24 mouse cellular contexts compared by ENCODE assay signal in genomic region chr8:47996712-47997111, GRCm38 (mm10).
"Had no signal": no experiment of that assay in that cellular context is flagged by ENCODE, and none has a peak within 500 bp of the region (broad histone marks: within the 10 kb centered on the region; RNA-seq: fewer than 3 reads in every experiment).

No protein-coding gene starts in this region.

- H3K4me1 ChIP-seq: hindbrain, embryonic 15.5 days; liver, embryonic 15.5 days had no signal

- H3K27ac ChIP-seq: heart, adult 2 months; heart, embryonic 13.5 days; heart, embryonic 15.5 days; hindbrain, embryonic 13.5 days; hindbrain, embryonic 15.5 days; hindbrain, postnatal 0 days; kidney, embryonic 15.5 days; left cerebral cortex, adult 2 months; limb, embryonic 10.5 days; limb, embryonic 12.5 days; liver, embryonic 13.5 days; liver, embryonic 15.5 days had no signal

- H3K4me3 ChIP-seq: heart, adult 2 months; heart, embryonic 13.5 days; heart, embryonic 15.5 days; hindbrain, embryonic 13.5 days; hindbrain, embryonic 15.5 days; kidney, embryonic 15.5 days; left cerebral cortex, adult 2 months; limb, embryonic 10.5 days; limb, embryonic 12.5 days; liver, embryonic 13.5 days; liver, embryonic 15.5 days had no signal

- H3K9me3 ChIP-seq: heart, embryonic 13.5 days; heart, embryonic 15.5 days; hindbrain, embryonic 13.5 days; hindbrain, embryonic 15.5 days; kidney, embryonic 15.5 days; limb, embryonic 10.5 days; limb, embryonic 12.5 days; liver, embryonic 13.5 days; liver, embryonic 15.5 days had no signal

- ATAC-seq: hindbrain, postnatal 0 days; intestine, embryonic 16.5 days had no signal

- H3K9ac ChIP-seq: heart, embryonic 13.5 days; heart, embryonic 15.5 days; hindbrain, embryonic 13.5 days; hindbrain, embryonic 15.5 days; kidney, embryonic 15.5 days; limb, embryonic 12.5 days; liver, embryonic 13.5 days; liver, embryonic 15.5 days had no signal

- H3K27me3 ChIP-seq: heart, embryonic 13.5 days; heart, embryonic 15.5 days; hindbrain, embryonic 15.5 days; kidney, embryonic 15.5 days; limb, embryonic 12.5 days had no signal

- H3K36me3 ChIP-seq: heart, embryonic 13.5 days; heart, embryonic 15.5 days; hindbrain, embryonic 13.5 days; hindbrain, embryonic 15.5 days; kidney, embryonic 15.5 days; limb, embryonic 10.5 days; limb, embryonic 12.5 days; liver, embryonic 13.5 days; liver, embryonic 15.5 days had no signal

- DNase-seq: gastrocnemius, postnatal 14 days; gastrocnemius, postnatal 36 days; heart, adult 11 months; heart, adult 2 months; heart, postnatal 14 days; heart, postnatal 36 days; kidney, adult 11 months; kidney, adult 9 months; kidney, postnatal 14 days; kidney, postnatal 36 days; layer of hippocampus, adult 9-11 months; liver; liver, embryonic 13.5 days had no signal
